Mouse (Mus musculus): ENCODE measurements around the gene Olfr914. TPM values are rescaled to one million over a fixed set of nuclear protein-coding genes. Genes with fewer than 3 reads are reported as not detected.

Gene Olfr914
- polyA plus RNA-seq (2012; rRNA removed) = not detected in 2 replicates

DNA sequence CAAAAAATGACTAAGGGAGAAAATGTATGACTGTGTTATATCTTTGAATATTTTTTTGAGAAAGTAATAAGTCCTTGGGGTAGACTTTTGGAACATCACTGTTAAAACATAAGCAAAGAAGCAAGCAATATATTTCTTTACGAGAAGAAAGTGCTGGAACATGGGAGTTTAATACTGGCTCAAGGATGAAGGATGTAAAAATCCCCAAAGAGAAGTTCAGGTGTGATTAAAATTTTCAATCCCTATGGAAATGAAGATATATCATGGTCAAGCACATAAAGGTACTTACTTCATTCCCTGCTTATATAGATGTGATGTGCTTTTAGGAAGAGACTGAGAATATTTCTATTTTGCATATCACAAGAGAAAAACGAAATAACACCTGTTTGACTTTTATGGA, at the start of gene Olfr914:
Gene Olfr914, plus strand, starts transcription at position 301 of the 400 bp plus-strand sequence.
- no peak within 1 kb of the TSS for H3K4me3 ChIP-seq (replicated peaks; ENCODE audit: extremely low read depth, low read depth, low read length)
- TF ChIP-seq CTCF (IDR thresholded peaks at IDR 0.05; ENCODE audit: insufficient read depth, low read length) = no peak
- no peak for TF ChIP-seq POLR2A (IDR thresholded peaks at IDR 0.05; ENCODE audit: borderline replicate concordance, extremely low read depth, low read depth, low read length)
- no peaks in the 10 kb centered on the region for H3K4me1 ChIP-seq (ENCODE audit: control insufficient read depth, insufficient read depth, low read length)
- no peak for DNase-seq
- WGBS = 55% methylated on average over 2 of the region's 2 CpGs

DNA sequence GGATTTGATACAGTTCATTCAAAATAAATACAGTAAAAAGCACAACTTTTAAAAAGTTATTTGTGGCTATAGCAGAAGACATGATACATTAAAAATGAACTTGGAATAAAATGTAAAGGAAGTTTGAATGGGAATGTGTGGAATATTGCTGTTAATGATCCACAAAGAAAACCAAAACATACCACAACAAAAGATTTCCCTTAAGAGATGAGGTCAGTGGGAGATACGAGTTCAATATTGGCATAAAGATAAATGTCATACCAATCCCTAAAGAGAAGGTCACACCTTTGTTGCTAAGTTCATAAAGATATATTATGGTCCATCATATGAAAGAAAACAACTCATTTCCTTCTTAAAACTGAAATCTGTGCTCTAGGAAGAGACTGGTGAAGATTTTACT, 25.0 kb upstream of the Olfr914 start, which contains the start of gene Olfr912:
Gene Olfr912, plus strand, starts transcription at position 301 of the 400 bp plus-strand sequence.
- no peak for DNase-seq
- no peaks in the 10 kb centered on the region for H3K4me1 ChIP-seq (ENCODE audit: control insufficient read depth, insufficient read depth, low read length)
- TF ChIP-seq CTCF (IDR thresholded peaks at IDR 0.05; ENCODE audit: insufficient read depth, low read length) = no peak
- no peak for TF ChIP-seq POLR2A (IDR thresholded peaks at IDR 0.05; ENCODE audit: borderline replicate concordance, extremely low read depth, low read depth, low read length)
- 65% methylated on average over 1 of the region's 1 CpGs for WGBS
- no peak within 1 kb of the TSS for H3K4me3 ChIP-seq (replicated peaks; ENCODE audit: extremely low read depth, low read depth, low read length)

DNA sequence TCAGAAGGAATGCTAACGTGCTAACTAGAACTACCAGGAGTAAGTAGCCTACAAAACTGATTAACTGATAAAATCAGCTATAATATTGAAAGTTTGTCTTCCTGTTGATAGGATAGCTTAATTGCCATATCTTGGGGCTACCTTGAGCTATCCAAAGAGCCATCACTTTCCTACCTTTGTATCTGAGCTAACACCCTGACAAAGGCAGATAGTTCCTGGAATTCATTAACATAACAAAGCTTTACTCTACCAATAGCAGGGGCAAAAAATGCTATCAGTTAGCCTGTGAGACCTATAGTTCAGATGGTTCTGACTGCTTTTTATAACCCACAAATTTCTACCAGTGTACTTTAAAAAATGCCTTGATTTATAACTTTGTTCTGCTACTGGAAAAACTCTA, 13.8 kb upstream of the Olfr914 start:
- Histone ChIP-seq H3K4me1 (ENCODE audit: control insufficient read depth, insufficient read depth, low read length) (no peaks in the 10 kb centered on the region), H3K4me3 (replicated peaks; ENCODE audit: extremely low read depth, low read depth, low read length) (no peak overlapping the region)
- DNase-seq = no peak
- 43% methylated on average over 1 of the region's 1 CpGs for WGBS
- TF ChIP-seq POLR2A (IDR thresholded peaks at IDR 0.05; ENCODE audit: borderline replicate concordance, extremely low read depth, low read depth, low read length) = no peak
- no peak for TF ChIP-seq CTCF (IDR thresholded peaks at IDR 0.05; ENCODE audit: insufficient read depth, low read length)

DNA sequence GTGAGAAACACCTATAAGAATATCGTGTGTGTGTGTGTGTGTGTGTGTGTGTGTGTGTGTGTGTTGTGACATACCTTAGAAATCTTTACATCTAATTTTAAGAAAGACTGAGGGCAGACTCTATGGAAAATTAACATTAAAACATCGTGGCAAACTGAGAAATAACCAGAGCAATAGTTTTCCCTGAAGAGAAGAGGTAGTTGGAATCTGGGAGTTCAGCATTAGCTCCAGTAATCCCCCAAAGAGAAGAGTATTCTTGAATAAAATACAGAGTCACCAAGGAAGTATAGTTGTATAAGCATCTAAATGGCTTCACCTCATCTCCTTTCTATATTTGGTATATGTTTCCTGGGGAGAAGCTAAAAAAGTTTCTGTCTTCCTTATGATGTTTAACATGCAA, 12.4 kb upstream of the Olfr914 start, which contains the start of gene Olfr913:
Gene Olfr913, plus strand, starts transcription at position 301 of the 400 bp plus-strand sequence.
- DNase-seq = no peak
- TF ChIP-seq CTCF (IDR thresholded peaks at IDR 0.05; ENCODE audit: insufficient read depth, low read length) (no peak), POLR2A (IDR thresholded peaks at IDR 0.05; ENCODE audit: borderline replicate concordance, extremely low read depth, low read depth, low read length) (no peak)
- 30% methylated on average over 2 of the region's 2 CpGs for WGBS
- no peak within 1 kb of the TSS for H3K4me3 ChIP-seq (replicated peaks; ENCODE audit: extremely low read depth, low read depth, low read length)
- no peaks in the 10 kb centered on the region for H3K4me1 ChIP-seq (ENCODE audit: control insufficient read depth, insufficient read depth, low read length)

DNA sequence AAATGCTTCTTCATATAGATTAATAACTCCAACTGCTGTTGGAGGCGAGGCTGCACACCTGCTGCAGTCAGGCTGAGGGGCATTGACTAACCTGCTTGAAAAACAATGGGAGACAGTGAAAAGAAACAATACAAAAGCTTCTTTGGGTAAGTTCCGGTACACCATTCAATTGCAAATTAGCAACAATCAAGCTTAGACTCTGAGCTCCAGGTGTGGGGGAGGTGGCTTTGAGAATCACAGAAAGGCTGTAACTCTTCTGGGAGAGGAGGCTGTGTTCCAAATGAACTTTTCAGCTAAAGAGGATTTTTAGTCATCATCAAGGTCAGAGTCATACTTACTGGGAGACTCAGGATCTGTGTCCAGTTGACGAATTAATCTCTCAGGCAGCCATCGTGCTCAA, 27.5 kb downstream of the Olfr914 start:
- 71% methylated on average over 4 of the region's 4 CpGs for WGBS
- DNase-seq = no peak
- Histone ChIP-seq H3K4me1 (ENCODE audit: control insufficient read depth, insufficient read depth, low read length) (no peaks in the 10 kb centered on the region), H3K4me3 (replicated peaks; ENCODE audit: extremely low read depth, low read depth, low read length) (no peak overlapping the region)
- no peak for TF ChIP-seq CTCF (IDR thresholded peaks at IDR 0.05; ENCODE audit: insufficient read depth, low read length)
- TF ChIP-seq POLR2A (IDR thresholded peaks at IDR 0.05; ENCODE audit: borderline replicate concordance, extremely low read depth, low read depth, low read length) = no peak

DNA sequence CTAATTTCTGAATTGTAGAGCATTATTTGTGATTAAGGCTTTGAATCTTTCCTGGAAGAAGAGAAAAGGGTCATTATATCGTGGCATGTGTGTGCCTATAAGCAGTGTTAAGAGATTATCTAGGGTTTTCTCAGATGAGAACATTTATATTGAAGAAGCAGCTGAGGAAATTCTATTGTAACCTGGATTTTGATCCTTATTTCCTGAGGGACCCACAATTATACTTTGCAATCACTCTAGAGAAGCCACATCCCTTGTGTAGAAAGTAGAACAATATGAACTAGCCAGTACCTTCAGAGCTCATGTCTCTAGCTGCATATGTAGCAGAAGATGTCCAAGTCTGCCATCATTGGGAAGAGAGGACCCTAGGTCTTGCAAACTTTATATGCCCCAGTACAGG, 54.9 kb downstream of the Olfr914 start, which contains the start of gene Olfr916:
Gene Olfr916, minus strand, starts transcription at position 101 of the 400 bp plus-strand sequence.
- no peak for DNase-seq
- TF ChIP-seq POLR2A (IDR thresholded peaks at IDR 0.05; ENCODE audit: borderline replicate concordance, extremely low read depth, low read depth, low read length) (no peak), CTCF (IDR thresholded peaks at IDR 0.05; ENCODE audit: insufficient read depth, low read length) (no peak)
- WGBS = 57% methylated on average over 1 of the region's 1 CpGs
- no peaks in the 10 kb centered on the region for H3K4me1 ChIP-seq (ENCODE audit: control insufficient read depth, insufficient read depth, low read length)
- H3K4me3 ChIP-seq (replicated peaks; ENCODE audit: extremely low read depth, low read depth, low read length) = no peak within 1 kb of the TSS

Other genes with a start within 250 kb of the Olfr914 start
- not detected in 2 replicates for gene Olfr250, start 238.2 kb upstream of the Olfr914 start, polyA plus RNA-seq (2012; rRNA removed)
- gene Olfr251, start 228.0 kb upstream of the Olfr914 start, polyA plus RNA-seq (2012; rRNA removed) = not detected in 2 replicates
- not detected in 2 replicates for gene Olfr147, start 203.4 kb upstream of the Olfr914 start, polyA plus RNA-seq (2012; rRNA removed)
- gene Olfr901, start 175.6 kb upstream of the Olfr914 start, polyA plus RNA-seq (2012; rRNA removed) = not detected in 2 replicates
- not detected in 2 replicates for gene Olfr902, start 157.4 kb upstream of the Olfr914 start, polyA plus RNA-seq (2012; rRNA removed)
- gene Olfr904, start 142.0 kb upstream of the Olfr914 start, polyA plus RNA-seq (2012; rRNA removed) = not detected in 2 replicates
- gene Olfr905, start 134.0 kb upstream of the Olfr914 start, polyA plus RNA-seq (2012; rRNA removed) = not detected in 2 replicates
- not detected in 2 replicates for gene Olfr906, start 118.0 kb upstream of the Olfr914 start, polyA plus RNA-seq (2012; rRNA removed)
- gene Olfr907, start 109.3 kb upstream of the Olfr914 start, polyA plus RNA-seq (2012; rRNA removed) = not detected in 2 replicates
- gene Olfr911-ps1, start 83.5 kb upstream of the Olfr914 start, polyA plus RNA-seq (2012; rRNA removed) = not detected in 2 replicates
- gene Olfr910, start 67.3 kb upstream of the Olfr914 start, polyA plus RNA-seq (2012; rRNA removed) = not detected in 2 replicates
- gene Olfr912, start 24.9 kb upstream of the Olfr914 start, polyA plus RNA-seq (2012; rRNA removed) = not detected in 2 replicates
- gene Olfr913, start 12.3 kb upstream of the Olfr914 start, polyA plus RNA-seq (2012; rRNA removed) = not detected in 2 replicates
- gene Olfr916, start 54.8 kb downstream of the Olfr914 start, polyA plus RNA-seq (2012; rRNA removed) = not detected in 2 replicates
- not detected in 2 replicates for gene Olfr917, start 60.7 kb downstream of the Olfr914 start, polyA plus RNA-seq (2012; rRNA removed)
- not detected in 2 replicates for gene Olfr918, start 69.5 kb downstream of the Olfr914 start, polyA plus RNA-seq (2012; rRNA removed)
- not detected in 2 replicates for gene Olfr919, start 98.6 kb downstream of the Olfr914 start, polyA plus RNA-seq (2012; rRNA removed)
- 17.2 and 22.8 TPM in 2 replicates for gene Vwa5a, start 113.2 kb downstream of the Olfr914 start, polyA plus RNA-seq (2012; rRNA removed)
- 0.17 and 0.25 TPM in 2 replicates for gene Olfr920, start 147.2 kb downstream of the Olfr914 start, polyA plus RNA-seq (2012; rRNA removed)
- 0.13 TPM in 1 of 2 replicates, not detected in the other for gene Olfr921, start 168.0 kb downstream of the Olfr914 start, polyA plus RNA-seq (2012; rRNA removed)
- gene Olfr922, start 209.5 kb downstream of the Olfr914 start, polyA plus RNA-seq (2012; rRNA removed) = not detected in 2 replicates
- not detected in 2 replicates for gene Olfr923, start 221.4 kb downstream of the Olfr914 start, polyA plus RNA-seq (2012; rRNA removed)
- not detected in 2 replicates for gene Olfr924, start 239.3 kb downstream of the Olfr914 start, polyA plus RNA-seq (2012; rRNA removed)
- not detected in 2 replicates for gene Olfr26, start 250.0 kb downstream of the Olfr914 start, polyA plus RNA-seq (2012; rRNA removed)

All from lung, adult 2 months (tissue).